Mouse (Mus musculus) CD4-positive naive resting alpha-beta T cell, adult 57 days (primary cell): ENCODE measurements around the gene 9130008F23Rik. TPM values are rescaled to one million over a fixed set of nuclear protein-coding genes. Genes with fewer than 3 reads are reported as not detected.

Experiments used
- total RNA-seq: library from RNA; stranded (reverse); gene quantifications from one replicate; pipeline ENCODE4 v1.2.4, GENCODE M21; 2023

The 9130008F23Rik gene
- not detected for total RNA-seq

GRCm38 (mm10) chr17:40879924-40880691, at the start of gene 9130008F23Rik:
9130008F23Rik (minus strand) TSS chr17:40880559.

GRCm38 (mm10) chr17:40914250-40914649, 33.9 kb upstream of the 9130008F23Rik start, which contains the start of gene Glyatl3:
Glyatl3 (minus strand) TSS chr17:40914350.

Other genes starting within 250 kb of the 9130008F23Rik start
- gene Esp3, start 248.5 kb downstream of the 9130008F23Rik start, total RNA-seq: not detected
- gene Esp1, start 153.4 kb downstream of the 9130008F23Rik start, total RNA-seq: not detected
- not detected for gene Crisp2, start 73.6 kb downstream of the 9130008F23Rik start, total RNA-seq
- not detected for gene Rhag, start 69.4 kb downstream of the 9130008F23Rik start, total RNA-seq
- gene Glyatl3, start 33.8 kb upstream of the 9130008F23Rik start, total RNA-seq: not detected
- 10.0 TPM for gene Mut, start 54.1 kb upstream of the 9130008F23Rik start, total RNA-seq
- 28.6 TPM for gene Cenpq, start 54.5 kb upstream of the 9130008F23Rik start, total RNA-seq